Mouse (Mus musculus) activated CD4-positive, CD25-positive, alpha-beta regulatory T cell, adult 9 weeks (primary cell): ENCODE results near the gene Gm8356. TPM values are rescaled to one million over a fixed set of nuclear protein-coding genes. Genes with fewer than 3 reads are reported as not detected.

Experiments used
- polyA plus RNA-seq: library from polyadenylated mRNA; unstranded; fragments of 100-300 nt; shearing (Covaris generic); gene quantifications from one replicate; pipeline ENCODE4 v1.2.1, GENCODE M21; 2017

Gene Gm8356
- polyA plus RNA-seq = not detected

DNA sequence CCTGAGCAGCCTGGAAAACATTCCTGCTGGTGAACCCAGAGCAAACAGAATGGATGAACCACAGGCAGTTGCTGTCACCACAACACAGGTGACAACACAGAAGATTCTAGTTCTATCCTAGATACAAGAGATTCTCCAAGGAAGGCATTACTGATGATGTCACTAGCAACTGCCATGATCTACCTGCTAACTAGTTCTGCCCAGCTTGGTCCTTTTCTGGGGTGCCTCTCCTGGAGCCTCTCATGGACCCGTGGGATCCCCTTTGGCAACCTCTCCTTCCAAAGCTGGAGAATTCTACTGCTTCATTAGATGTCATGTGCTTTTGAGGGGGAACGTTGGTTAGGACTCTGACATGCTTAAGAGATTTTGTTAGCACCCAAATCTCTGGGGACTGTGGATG, at the start of gene Gm8356:
Gene Gm8356 (minus strand): TSS at position 101 of the 400 bp plus-strand sequence.

Other genes with a start within 250 kb of the Gm8356 start
- gene Gm21103, start 232.4 kb downstream of the Gm8356 start, polyA plus RNA-seq = not detected
- not detected for gene Gm3618, start 193.6 kb downstream of the Gm8356 start, polyA plus RNA-seq
- gene Gm16440, start 147.0 kb downstream of the Gm8356 start, polyA plus RNA-seq = not detected
- 1.1 TPM for gene Gm3591, start 124.8 kb downstream of the Gm8356 start, polyA plus RNA-seq
- not detected for gene Gm3594, start 92.7 kb downstream of the Gm8356 start, polyA plus RNA-seq
- gene Gm3629, start 53.3 kb upstream of the Gm8356 start, polyA plus RNA-seq = not detected
- not detected for gene Gm3460, start 85.1 kb upstream of the Gm8356 start, polyA plus RNA-seq
- gene Gm10251, start 146.9 kb upstream of the Gm8356 start, polyA plus RNA-seq = not detected
- gene Gm8050, start 183.0 kb upstream of the Gm8356 start, polyA plus RNA-seq = not detected
- 12.9 TPM for gene Gm3636, start 205.0 kb upstream of the Gm8356 start, polyA plus RNA-seq
- gene Gm8362, start 237.1 kb upstream of the Gm8356 start, polyA plus RNA-seq = not detected